Mouse (Mus musculus) embryonic facial prominence, embryonic 14.5 days (tissue): ENCODE results near the gene Ermp1. TPM values are rescaled to one million over a fixed set of nuclear protein-coding genes. Genes with fewer than 3 reads are reported as not detected.
"Not testable (repeated sequence)": the region's sequence is repeated elsewhere in the genome, so short reads cannot be mapped to it uniquely, and the experiment has no call there.

ENCODE experiments used
- ATAC-seq: fragments of 200-750 bp; cut with Nextera tagmentation; 2 replicates; pipeline ENCODE4 v1.8.0; 2017; ENCODE audit warnings: low read depth, moderate number of reproducible peaks, moderate TSS enrichment
- DNase-seq: peaks from one replicate; pipeline ENCODE4 v3.0.0-alpha.2; 2015; ENCODE audit warnings: low spot score
- H3K27ac ChIP-seq: fragments of 300-500 bp; sonication (generic); replicated peaks from 2 replicates; pipeline ENCODE4 v1.5.1; 2014; ENCODE audit warnings: low read depth, mild to moderate bottlenecking, low read length, moderate library complexity
- H3K27me3 ChIP-seq: fragments of 300-500 bp; sonication (generic); replicated peaks from 2 replicates; pipeline ENCODE4 v1.6.1; 2014; ENCODE audit warnings: low read length; ENCODE audit not compliant: control insufficient read depth, insufficient read depth
- H3K36me3 ChIP-seq: fragments of 300-500 bp; sonication (generic); 2 replicates; pipeline ENCODE4 v1.6.1; 2014; ENCODE audit warnings: low read length, mixed read lengths; ENCODE audit not compliant: control insufficient read depth, insufficient read depth
- H3K4me1 ChIP-seq: fragments of 300-500 bp; sonication (generic); 2 replicates; pipeline ENCODE4 v1.6.1; 2014; ENCODE audit warnings: antibody characterized with exemption, low read length; ENCODE audit not compliant: control insufficient read depth, insufficient read depth
- H3K4me2 ChIP-seq: fragments of 300-500 bp; sonication (generic); 2 replicates; pipeline ENCODE4 v1.6.1; 2014; ENCODE audit warnings: low read depth, mild to moderate bottlenecking, low read length, moderate library complexity, mixed read lengths
- H3K4me3 ChIP-seq: fragments of 300-500 bp; sonication (generic); 2 replicates; pipeline ENCODE4 v1.5.1; 2014; ENCODE audit warnings: low read depth, mild to moderate bottlenecking, low read length
- H3K9ac ChIP-seq: fragments of 300-500 bp; sonication (generic); 2 replicates; pipeline ENCODE4 v1.6.1; 2014; ENCODE audit warnings: low read depth, mild to moderate bottlenecking, low read length, moderate library complexity, mixed read lengths
- H3K9me3 ChIP-seq: fragments of 300-500 bp; sonication (generic); 2 replicates; pipeline ENCODE4 v1.6.1; 2016; ENCODE audit warnings: low read length; ENCODE audit not compliant: control insufficient read depth
- WGBS: fragments of 180-500 bp; shearing (Covaris S2); extraction: QIAGEN DNeasy Blood & Tissue Kit; methylation state at CpG from one replicate; pipeline ENCODE4 v1.1.7; 2014; 5-methylcytosine and 5-hydroxymethylcytosine counted together
- polyA plus RNA-seq: library from polyadenylated mRNA; unstranded; fragments of >200 nt; fragmentation: Nextera tagmentation; extraction: Ambion mirVana; gene quantifications from 2 replicates; pipeline ENCODE4 v1.2.1, GENCODE M21; 2014

Gene Ermp1
- polyA plus RNA-seq, 1 experiment from 2014 or later: 14.2 TPM

- Histone ChIP-seq H3K36me3 (peaks cover 62% of the 10 kb centered on the region), H3K4me1 (no peaks in the 10 kb centered on the region), H3K27me3 (no peaks in the 10 kb centered on the region), H3K27ac (no peak overlapping the region), H3K9me3 (no peaks in the 10 kb centered on the region), H3K4me3 (no peak overlapping the region), H3K4me2 (no peak overlapping the region), H3K9ac (no peak overlapping the region)
- WGBS: 85% methylated on average over 14 of the region's 14 CpGs
- DNase-seq (no peak), ATAC-seq (no peak)
These were observed 44.5 kb downstream of the Ermp1 start for GRCm38 (mm10) chr19:29603548-29604353.

DNA sequence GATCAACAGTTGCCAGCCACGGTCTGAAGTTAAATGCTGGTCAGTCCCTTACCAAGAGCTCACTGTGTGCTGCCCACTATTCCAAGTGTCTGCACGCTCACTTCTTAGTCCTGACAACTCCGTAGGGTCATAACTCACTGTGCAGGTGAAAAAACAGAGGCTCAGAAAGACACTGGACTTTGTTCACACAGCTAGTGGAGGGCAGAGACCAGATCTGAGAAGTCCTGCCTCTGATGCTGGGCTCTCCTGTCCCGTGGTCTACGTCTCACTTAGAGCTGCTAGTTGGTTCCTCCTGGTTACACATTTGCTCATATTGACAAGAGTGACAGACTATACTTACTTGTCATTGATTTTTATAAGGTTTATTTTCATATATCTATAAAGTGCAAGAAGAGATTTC lies 49.2 kb downstream of the Ermp1 start:
- Histone ChIP-seq H3K27ac (no peak overlapping the region), H3K36me3 (peaks cover 81% of the 10 kb centered on the region), H3K4me1 (no peaks in the 10 kb centered on the region), H3K9me3 (no peaks in the 10 kb centered on the region), H3K9ac (no peak overlapping the region), H3K27me3 (no peaks in the 10 kb centered on the region), H3K4me2 (no peak overlapping the region), H3K4me3 (no peak overlapping the region)
- WGBS: 95% methylated on average over 5 of the region's 5 CpGs
- DNase-seq: no peak
- no peak for ATAC-seq

GRCm38 (mm10) chr19:29596985-29597384 lies 51.2 kb downstream of the Ermp1 start:
- WGBS: 91% methylated on average over 2 of the region's 2 CpGs
- ATAC-seq: no peak
- no peak for DNase-seq
- Histone ChIP-seq H3K9ac (no peak overlapping the region), H3K4me2 (no peak overlapping the region), H3K4me1 (no peaks in the 10 kb centered on the region), H3K36me3 (peaks cover 66% of the 10 kb centered on the region), H3K4me3 (no peak overlapping the region), H3K27me3 (no peaks in the 10 kb centered on the region), H3K27ac (no peak overlapping the region), H3K9me3 (no peaks in the 10 kb centered on the region)

- DNase-seq: no peak
- ATAC-seq: no peak
- Histone ChIP-seq H3K27me3 (no peaks in the 10 kb centered on the region), H3K36me3 (peaks cover 67% of the 10 kb centered on the region), H3K4me3 (no peak overlapping the region), H3K9ac (no peak overlapping the region), H3K4me2 (no peak overlapping the region), H3K4me1 (no peaks in the 10 kb centered on the region), H3K27ac (no peak overlapping the region), H3K9me3 (no peaks in the 10 kb centered on the region)
- WGBS: 94% methylated on average over 3 of the region's 3 CpGs
These were observed 51.9 kb downstream of the Ermp1 start for GRCm38 (mm10) chr19:29596276-29596675.

DNA sequence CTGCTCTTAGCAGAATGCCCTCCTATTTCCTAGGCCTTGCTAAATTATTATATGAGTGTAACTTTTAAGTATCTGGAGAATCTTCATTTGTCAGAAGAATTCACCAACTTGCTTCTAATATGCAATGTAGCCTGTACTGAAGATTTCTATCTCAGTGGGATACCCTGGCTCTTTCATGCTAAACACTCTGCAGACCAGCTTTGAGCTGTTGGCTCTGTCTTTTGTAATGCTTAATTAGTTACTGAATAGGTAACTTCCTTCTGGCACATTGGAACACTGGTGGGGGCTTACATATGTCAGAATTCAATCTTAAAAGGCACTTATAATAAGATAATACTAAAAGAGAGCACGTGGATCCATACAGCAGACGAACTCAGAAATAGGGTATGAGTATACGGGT lies 54.4 kb downstream of the Ermp1 start:
- ATAC-seq, DNase-seq, H3K4me3 ChIP-seq, H3K4me1 ChIP-seq, H3K4me2 ChIP-seq, H3K27me3 ChIP-seq, H3K9ac ChIP-seq, H3K9me3 ChIP-seq, H3K27ac ChIP-seq: not testable (repeated sequence)
- WGBS: 77% methylated on average over 3 of the region's 3 CpGs
- peaks cover 59% of the 10 kb centered on the region for H3K36me3 ChIP-seq

GRCm38 (mm10) chr19:29583734-29584133 lies 64.5 kb downstream of the Ermp1 start:
- Histone ChIP-seq H3K9ac (no peak overlapping the region), H3K4me1 (no peaks in the 10 kb centered on the region), H3K4me2 (no peak overlapping the region), H3K4me3 (no peak overlapping the region), H3K27ac (no peak overlapping the region), H3K27me3 (no peaks in the 10 kb centered on the region), H3K9me3 (no peaks in the 10 kb centered on the region; the same call in 1 of the 2 replicates), H3K36me3 (peaks cover 69% of the 10 kb centered on the region)
- no peak for DNase-seq
- WGBS: 88% methylated on average over 6 of the region's 6 CpGs
- no peak for ATAC-seq

GRCm38 (mm10) chr19:29582439-29582838 lies 65.8 kb downstream of the Ermp1 start:
- Histone ChIP-seq H3K4me3 (no peak overlapping the region), H3K27ac (no peak overlapping the region), H3K9ac (no peak overlapping the region), H3K27me3 (no peaks in the 10 kb centered on the region), H3K4me1 (no peaks in the 10 kb centered on the region), H3K36me3 (peaks cover 62% of the 10 kb centered on the region), H3K4me2 (no peak overlapping the region), H3K9me3 (no peaks in the 10 kb centered on the region)
- 92% methylated on average over 2 of the region's 2 CpGs for WGBS
- DNase-seq (no peak), ATAC-seq (no peak)

- no peak overlapping the region for H3K4me2 ChIP-seq
- no peaks in the 10 kb centered on the region for H3K27me3 ChIP-seq
- no peak overlapping the region for H3K27ac ChIP-seq
- no peak for DNase-seq
- H3K4me3 ChIP-seq: no peak overlapping the region
- no peak overlapping the region for H3K9ac ChIP-seq
- peaks cover 48% of the 10 kb centered on the region for H3K36me3 ChIP-seq
- H3K9me3 ChIP-seq: no peaks in the 10 kb centered on the region
- ATAC-seq: no peak
- H3K4me1 ChIP-seq: no peaks in the 10 kb centered on the region
- 89% methylated on average over 1 of the region's 1 CpGs for WGBS
These were observed 81.7 kb downstream of the Ermp1 start for GRCm38 (mm10) chr19:29566512-29566911.

GRCm38 (mm10) chr19:29563258-29563779 lies 84.9 kb downstream of the Ermp1 start:
- Histone ChIP-seq H3K9me3 (no peaks in the 10 kb centered on the region), H3K4me2 (no peak overlapping the region), H3K27me3 (no peaks in the 10 kb centered on the region), H3K9ac (no peak overlapping the region), H3K36me3 (peaks cover 32% of the 10 kb centered on the region), H3K4me1 (no peaks in the 10 kb centered on the region), H3K27ac (peak overlapping the region; percentile 33; the same call in 1 of the 2 replicates), H3K4me3 (no peak overlapping the region)
- ATAC-seq (peak; percentile 63; the same call in 1 of the 2 replicates), DNase-seq (peak; percentile 74)
- WGBS: 55% methylated on average over 7 of the region's 7 CpGs
